Mouse (Mus musculus) forebrain, embryonic 10.5 days (tissue): Measurements from ENCODE around the gene Cdc42bpg. TPM values are rescaled to one million over a fixed set of nuclear protein-coding genes. Genes with fewer than 3 reads are reported as not detected.
A peak's percentile ranks its signal among the peaks of the same experiment; 100 is the strongest.

Experiments used
- DNase-seq: peaks from one replicate; pipeline ENCODE4 v3.0.0-alpha.2; 2017; ENCODE audit warnings: low spot score; ENCODE audit errors: extremely low spot score
- H3K27ac ChIP-seq: fragments of 300-500 bp; sonication (generic); 2 replicates; pipeline ENCODE4 v1.5.1; 2016; ENCODE audit warnings: mild to moderate bottlenecking
- H3K27me3 ChIP-seq: fragments of 300-500 bp; sonication (generic); 2 replicates; pipeline ENCODE4 v1.6.1; 2016; ENCODE audit warnings: mild to moderate bottlenecking; ENCODE audit not compliant: poor library complexity, severe bottlenecking
- H3K36me3 ChIP-seq: fragments of 300-500 bp; sonication (generic); replicated peaks from 2 replicates; pipeline ENCODE4 v1.6.1; 2016; ENCODE audit warnings: mild to moderate bottlenecking, moderate library complexity
- H3K4me1 ChIP-seq: fragments of 300-500 bp; sonication (generic); 2 replicates; pipeline ENCODE4 v1.6.1; 2016
- H3K4me3 ChIP-seq: fragments of 300-500 bp; sonication (generic); 2 replicates; pipeline ENCODE4 v1.5.1; 2016; ENCODE audit warnings: mild to moderate bottlenecking, moderate library complexity
- H3K9me3 ChIP-seq: fragments of 300-500 bp; sonication (generic); 2 replicates; pipeline ENCODE4 v1.6.1; 2016; ENCODE audit warnings: mild to moderate bottlenecking, moderate library complexity
- WGBS: fragments of 180-500 bp; shearing (Covaris S2); methylation state at CpG from one replicate; pipeline ENCODE4 v1.1.7; 2016; 5-methylcytosine and 5-hydroxymethylcytosine counted together
- polyA plus RNA-seq: library from polyadenylated mRNA; unstranded; fragments of >200 nt; fragmentation: Nextera tagmentation; extraction: Ambion mirVana; gene quantifications from 2 replicates; pipeline ENCODE4 v1.2.1, GENCODE M21; 2016

Cdc42bpg gene
- polyA plus RNA-seq = 0.23 and 0.24 TPM in 2 replicates

DNA sequence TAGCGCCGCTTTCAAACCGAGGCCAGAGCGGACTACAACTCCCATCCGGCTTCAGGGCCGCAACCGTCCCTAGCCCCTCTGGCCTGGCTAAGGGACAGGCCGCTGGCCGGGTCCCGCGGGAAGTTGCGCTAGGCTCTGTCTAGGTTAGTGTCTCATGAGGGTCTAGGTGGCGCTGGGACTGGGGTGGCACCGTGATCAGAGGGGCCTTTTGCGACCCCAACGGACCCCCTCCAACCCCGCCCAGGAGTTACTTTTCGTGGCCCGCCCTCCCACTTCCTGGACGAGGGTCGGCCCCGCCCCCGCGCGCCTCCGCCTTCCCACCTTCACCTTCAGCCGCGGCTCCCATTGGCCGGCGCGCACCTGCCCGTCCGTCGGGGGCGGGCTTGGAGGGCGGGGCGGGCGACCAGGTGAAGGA, at the start of gene Cdc42bpg:
TSS of gene Cdc42bpg (plus strand) at position 320 of the 415 bp plus-strand sequence.
- peaks cover 50% of the 10 kb centered on the region for H3K4me1 ChIP-seq
- WGBS = 1% methylated on average over 38 of the region's 38 CpGs
- peak; percentile 82 for DNase-seq
- 0 out of 2 replicates have a peak, but pooled peaks cover 9% of the 10 kb centered on the region for H3K36me3 ChIP-seq
- H3K27me3 ChIP-seq = no peaks in the 10 kb centered on the region
- no peaks in the 10 kb centered on the region for H3K9me3 ChIP-seq
- H3K27ac ChIP-seq = peak within 1 kb of the TSS; percentile 90
- peak within 1 kb of the TSS; percentile 81 for H3K4me3 ChIP-seq

DNA sequence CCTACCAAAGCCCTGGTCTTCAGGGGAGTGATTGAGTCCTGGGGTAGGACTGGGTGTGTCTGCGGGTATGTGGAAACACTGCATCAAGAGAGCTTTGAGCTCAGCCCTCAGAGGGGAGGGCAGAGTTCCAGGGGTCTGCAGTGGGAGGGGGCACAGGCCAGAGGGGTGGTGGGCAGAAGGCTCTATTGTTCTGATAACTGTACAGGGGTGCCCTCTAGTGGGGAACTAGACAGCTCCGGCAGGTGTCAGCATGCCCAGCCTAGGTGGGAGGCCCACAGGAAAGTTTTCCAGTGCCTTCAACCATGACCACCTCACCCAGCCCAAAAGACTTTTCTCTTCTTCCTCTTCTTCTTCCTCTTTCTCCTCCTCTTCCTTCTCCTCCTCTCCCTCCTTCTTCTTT, 45.8 kb upstream of the Cdc42bpg start:
- no peaks in the 10 kb centered on the region for H3K27me3 ChIP-seq
- H3K27ac ChIP-seq = no peak overlapping the region
- no peaks in the 10 kb centered on the region for H3K4me1 ChIP-seq
- WGBS = 63% methylated on average over 2 of the region's 2 CpGs
- H3K4me3 ChIP-seq = no peak overlapping the region
- peaks cover 5% of the 10 kb centered on the region; the same call in 1 of the 2 replicates for H3K9me3 ChIP-seq
- DNase-seq = no peak
- H3K36me3 ChIP-seq = peaks cover 68% of the 10 kb centered on the region

DNA sequence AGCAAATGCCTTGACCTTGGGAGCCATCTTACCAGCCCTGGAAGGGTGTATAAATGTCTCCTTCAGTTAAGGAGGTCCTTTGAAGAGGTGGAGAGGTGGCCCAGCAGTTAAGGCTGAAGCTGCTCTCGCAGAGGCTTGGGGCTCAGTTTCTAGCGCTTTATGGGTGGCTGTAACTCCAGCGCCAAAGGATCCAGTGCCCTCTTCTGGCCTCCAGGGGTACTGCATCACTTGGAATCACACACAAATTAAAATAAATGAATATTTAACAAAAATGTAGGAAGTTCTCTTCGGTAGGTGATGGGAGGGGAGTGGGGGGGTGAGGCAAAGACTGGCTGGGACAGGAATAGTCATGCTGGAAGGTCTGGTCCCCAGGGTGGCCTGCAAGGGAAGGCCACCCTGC, 45.3 kb upstream of the Cdc42bpg start:
- no peak overlapping the region for H3K4me3 ChIP-seq
- 85% methylated on average over 4 of the region's 4 CpGs for WGBS
- H3K4me1 ChIP-seq = no peaks in the 10 kb centered on the region
- H3K9me3 ChIP-seq = peaks cover 5% of the 10 kb centered on the region; the same call in 1 of the 2 replicates
- H3K36me3 ChIP-seq = peaks cover 63% of the 10 kb centered on the region
- H3K27me3 ChIP-seq = no peaks in the 10 kb centered on the region
- no peak for DNase-seq
- H3K27ac ChIP-seq = no peak overlapping the region

DNA sequence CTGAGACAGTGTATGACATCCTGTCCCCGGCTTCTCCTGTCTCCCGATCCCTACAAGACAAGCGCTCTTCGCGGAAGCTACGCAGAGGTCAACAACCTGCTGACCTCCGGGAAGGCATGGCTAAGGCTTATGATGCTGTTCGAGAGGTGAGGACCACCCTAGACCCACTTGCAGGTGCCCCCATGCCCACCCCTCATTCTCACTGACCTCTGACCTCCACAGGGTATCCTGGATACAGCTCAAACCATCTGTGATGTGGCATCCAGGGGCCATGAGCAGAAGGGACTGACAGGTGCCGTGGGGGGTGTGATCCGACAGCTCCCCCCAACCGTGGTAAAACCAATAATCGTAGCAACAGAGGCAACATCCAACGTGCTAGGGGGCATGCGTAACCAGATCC, 44.9 kb upstream of the Cdc42bpg start:
- H3K36me3 ChIP-seq = peaks cover 58% of the 10 kb centered on the region

DNA sequence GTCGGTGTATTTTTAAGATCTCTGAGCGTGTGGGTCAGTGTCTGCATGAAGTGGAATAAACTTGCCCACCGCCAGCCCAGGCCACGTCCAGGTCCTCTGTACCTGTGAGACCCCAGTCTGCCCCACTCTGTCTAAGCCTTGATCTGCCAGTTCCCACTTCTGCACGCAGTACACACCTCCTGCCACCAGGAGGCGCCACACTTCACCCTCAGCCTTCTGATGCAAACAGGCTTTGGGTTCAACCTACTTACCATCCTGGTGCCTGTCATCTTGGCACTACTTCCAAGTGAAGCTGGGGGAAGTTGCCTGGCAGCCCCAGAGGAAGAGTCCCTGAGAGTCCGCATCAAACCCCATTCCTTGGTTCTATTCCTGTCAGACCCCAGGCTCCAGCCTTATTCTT, 44.0 kb upstream of the Cdc42bpg start:
- Histone ChIP-seq H3K4me1 (no peaks in the 10 kb centered on the region), H3K27ac (no peak overlapping the region), H3K27me3 (no peaks in the 10 kb centered on the region), H3K4me3 (no peak overlapping the region), H3K36me3 (peaks cover 50% of the 10 kb centered on the region), H3K9me3 (peaks cover 5% of the 10 kb centered on the region; the same call in 1 of the 2 replicates)
- WGBS = 55% methylated on average over 7 of the region's 7 CpGs
- peak; percentile 69 for DNase-seq

More for the DNA sequence above, 44.9 kb upstream of the Cdc42bpg start:
- WGBS = 93% methylated on average over 14 of the region's 14 CpGs
- no peak overlapping the region for H3K4me3 ChIP-seq
- DNase-seq = no peak
- H3K27me3 ChIP-seq = no peaks in the 10 kb centered on the region
- no peak overlapping the region for H3K27ac ChIP-seq
- peaks cover 5% of the 10 kb centered on the region; the same call in 1 of the 2 replicates for H3K9me3 ChIP-seq
- no peaks in the 10 kb centered on the region for H3K4me1 ChIP-seq

DNA sequence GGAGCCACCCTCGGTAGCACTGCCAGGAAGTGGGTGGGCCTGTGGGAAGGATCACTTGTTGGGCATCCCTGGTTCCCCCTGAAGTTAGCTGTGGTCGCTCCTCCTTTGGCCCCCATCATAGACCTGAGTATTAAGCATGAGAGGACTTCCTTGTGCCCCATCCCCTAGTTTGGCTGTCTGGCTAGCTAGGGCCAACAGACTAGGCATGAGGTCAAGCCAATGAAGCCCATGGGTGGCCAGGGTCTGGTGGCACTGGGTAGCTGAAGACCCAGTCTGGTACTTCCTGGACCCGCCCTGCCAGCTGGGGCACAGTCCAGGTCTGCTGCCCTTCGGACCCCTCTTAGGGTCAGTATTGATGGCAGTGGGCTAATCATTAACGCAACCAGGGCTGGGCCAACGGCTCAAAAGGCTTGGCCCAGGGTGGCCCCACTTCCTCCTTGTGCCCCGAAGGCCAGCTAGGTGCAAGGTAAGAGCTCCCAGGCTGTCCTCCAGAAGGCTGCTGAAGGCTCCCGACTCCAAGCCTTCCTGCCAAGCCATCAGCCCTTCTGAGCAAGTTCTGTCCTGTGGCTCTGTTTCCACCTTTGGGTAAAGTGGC, 43.3 kb upstream of the Cdc42bpg start:
- H3K4me3 ChIP-seq = no peak overlapping the region
- peaks cover 5% of the 10 kb centered on the region; the same call in 1 of the 2 replicates for H3K9me3 ChIP-seq
- DNase-seq = no peak
- H3K27me3 ChIP-seq = no peaks in the 10 kb centered on the region
- 0 out of 2 replicates have a peak, but pooled peaks cover under 1% of the 10 kb centered on the region for H3K4me1 ChIP-seq
- WGBS = 94% methylated on average over 8 of the region's 8 CpGs
- no peak overlapping the region for H3K27ac ChIP-seq
- peaks cover 43% of the 10 kb centered on the region for H3K36me3 ChIP-seq

DNA sequence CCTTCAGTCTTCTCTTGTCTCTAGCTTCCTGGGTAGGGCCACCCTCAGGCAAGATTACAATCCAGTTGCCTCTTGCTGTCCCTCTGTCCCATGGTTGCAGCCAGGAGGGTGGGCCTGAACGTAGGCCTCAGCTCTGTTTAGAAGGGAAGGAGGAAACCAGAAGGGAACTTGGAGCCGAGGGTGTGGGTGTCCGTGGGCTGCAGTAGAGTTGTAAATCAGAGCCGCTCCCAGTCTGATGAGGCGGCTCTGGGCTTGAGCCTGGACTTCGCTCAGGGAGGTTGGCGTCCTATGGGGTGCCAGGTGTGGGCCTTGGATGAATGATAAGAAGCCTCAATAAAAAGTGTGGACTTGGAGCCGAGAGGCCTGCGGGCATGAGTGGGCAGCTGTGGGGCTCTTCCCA, 42.1 kb upstream of the Cdc42bpg start:
- 81% methylated on average over 9 of the region's 9 CpGs for WGBS
- H3K4me1 ChIP-seq = 0 out of 2 replicates have a peak, but pooled peaks cover 4% of the 10 kb centered on the region

DNA sequence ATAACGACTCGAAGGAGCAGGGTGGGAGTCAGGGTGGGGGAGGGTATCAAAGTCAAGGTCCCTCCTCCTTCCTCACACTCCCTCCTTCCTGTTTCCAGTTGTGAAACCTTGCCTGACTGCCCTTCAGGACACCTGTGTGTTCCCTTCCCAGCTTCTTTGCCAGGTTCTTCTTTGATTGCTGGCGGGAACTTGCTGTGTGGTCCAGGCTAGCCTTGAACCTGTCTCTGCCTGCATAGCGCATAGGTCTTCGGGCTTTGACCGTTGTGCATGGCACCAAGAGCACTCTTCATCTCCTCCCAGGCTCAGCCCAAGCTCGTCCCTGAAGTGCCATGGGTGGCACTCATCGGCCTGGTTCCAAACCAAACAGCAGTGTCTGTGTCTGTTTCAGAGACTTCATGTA, 41.3 kb upstream of the Cdc42bpg start:
- H3K36me3 ChIP-seq = peaks cover 25% of the 10 kb centered on the region
- no peak overlapping the region for H3K4me3 ChIP-seq
- no peak overlapping the region for H3K27ac ChIP-seq
- 93% methylated on average over 8 of the region's 8 CpGs for WGBS
- H3K4me1 ChIP-seq = 0 out of 2 replicates have a peak, but pooled peaks cover 4% of the 10 kb centered on the region
- H3K27me3 ChIP-seq = no peaks in the 10 kb centered on the region
- no peak for DNase-seq
- peaks cover 5% of the 10 kb centered on the region; the same call in 1 of the 2 replicates for H3K9me3 ChIP-seq

More for the DNA sequence above, 42.1 kb upstream of the Cdc42bpg start:
- Histone ChIP-seq H3K27ac (no peak overlapping the region), H3K27me3 (no peaks in the 10 kb centered on the region), H3K9me3 (peaks cover 5% of the 10 kb centered on the region; the same call in 1 of the 2 replicates), H3K36me3 (peaks cover 30% of the 10 kb centered on the region), H3K4me3 (no peak overlapping the region)
- DNase-seq = no peak

DNA sequence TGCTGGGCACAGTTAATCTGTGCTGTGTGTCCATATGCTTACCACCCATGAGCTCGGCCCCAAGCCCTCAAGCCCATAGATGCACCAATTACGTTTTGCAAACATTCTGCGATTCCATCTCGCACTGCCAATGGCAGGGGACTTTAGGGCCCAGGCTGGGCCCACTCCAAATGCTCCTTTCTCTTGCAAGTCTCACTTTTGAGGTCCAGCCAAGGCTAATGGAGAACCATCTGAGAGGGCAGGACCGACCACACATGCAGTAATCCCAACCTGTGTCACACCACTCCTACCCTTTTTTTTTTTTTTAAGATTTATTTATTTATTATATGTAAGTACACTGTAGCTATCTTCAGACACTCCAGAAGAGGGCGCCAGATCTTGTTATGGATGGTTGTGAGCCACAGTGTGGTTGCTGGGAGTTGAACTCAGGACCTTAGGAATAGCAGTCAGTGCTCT, 40.5 kb upstream of the Cdc42bpg start:
- H3K36me3 ChIP-seq = peaks cover 17% of the 10 kb centered on the region
- H3K9me3 ChIP-seq = peaks cover 4% of the 10 kb centered on the region; the same call in 1 of the 2 replicates
- WGBS = 69% methylated on average over 6 of the region's 6 CpGs
- H3K27me3 ChIP-seq = no peaks in the 10 kb centered on the region
- no peak overlapping the region for H3K4me3 ChIP-seq
- DNase-seq = no peak
- peaks cover 5% of the 10 kb centered on the region for H3K4me1 ChIP-seq
- no peak overlapping the region for H3K27ac ChIP-seq

DNA sequence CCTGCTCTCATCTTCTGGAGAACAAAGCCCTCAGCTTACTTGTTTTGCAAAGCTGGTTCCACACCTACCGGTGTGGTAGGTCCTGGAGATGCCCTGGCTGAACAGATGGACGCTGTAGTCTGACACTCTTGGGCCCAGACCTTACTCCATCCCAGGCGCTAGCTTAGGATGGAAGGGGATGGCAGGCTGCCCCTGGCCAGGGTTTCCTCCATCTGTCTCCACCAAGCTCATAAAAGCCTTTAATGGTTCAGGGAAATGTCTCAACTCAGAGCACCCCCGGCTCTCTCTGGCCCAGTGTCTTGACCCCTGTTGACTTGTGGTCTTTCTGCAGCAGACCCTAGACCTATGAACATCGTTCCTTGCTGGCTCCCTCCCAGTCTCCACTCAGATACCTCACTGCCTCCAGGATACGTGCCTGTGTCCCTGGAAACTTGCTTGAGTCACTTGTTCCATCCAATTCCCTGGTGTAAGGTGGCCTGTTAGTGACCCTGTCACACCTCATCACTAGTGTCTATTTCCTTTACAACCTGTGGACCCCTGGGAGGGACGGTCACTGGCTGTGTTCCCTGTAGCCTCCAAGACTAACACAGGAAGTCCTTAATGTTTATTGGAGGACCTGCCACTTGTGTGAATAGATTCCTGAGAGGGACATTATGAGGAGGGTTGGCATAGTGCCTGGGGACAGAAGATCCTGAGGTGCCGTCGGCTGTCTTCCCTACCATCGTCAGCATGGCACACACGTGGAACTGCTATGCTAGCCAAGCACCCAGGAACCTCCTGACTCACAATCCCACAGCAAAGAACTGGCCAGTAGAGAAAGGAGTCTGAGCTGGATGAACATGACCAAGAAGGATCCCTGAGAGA, 38.7 kb upstream of the Cdc42bpg start:
- Histone ChIP-seq H3K27ac (no peak overlapping the region), H3K9me3 (no peaks in the 10 kb centered on the region), H3K4me3 (no peak overlapping the region), H3K27me3 (no peaks in the 10 kb centered on the region), H3K4me1 (peaks cover 10% of the 10 kb centered on the region), H3K36me3 (no peaks in the 10 kb centered on the region)
- no peak for DNase-seq
- 78% methylated on average over 11 of the region's 11 CpGs for WGBS

DNA sequence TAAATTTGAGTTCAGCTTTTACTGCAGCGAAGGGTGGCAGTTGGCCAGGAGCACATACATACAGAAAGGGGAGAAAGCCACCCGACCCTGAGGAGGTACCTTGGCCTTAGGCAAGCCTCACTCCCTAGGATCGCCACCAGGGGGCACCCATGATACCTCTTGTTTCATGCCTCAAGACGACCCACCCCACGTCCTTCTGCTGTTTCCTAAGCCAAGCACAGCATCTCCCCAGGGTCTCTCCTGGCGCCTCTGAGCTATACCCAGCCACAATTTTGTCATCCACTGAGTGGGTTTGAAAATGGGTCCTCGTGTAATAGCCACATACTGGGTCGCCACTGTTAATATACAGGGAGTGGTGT, 38.1 kb upstream of the Cdc42bpg start:
- Histone ChIP-seq H3K4me3 (no peak overlapping the region), H3K4me1 (peaks cover 10% of the 10 kb centered on the region), H3K27me3 (no peaks in the 10 kb centered on the region), H3K36me3 (no peaks in the 10 kb centered on the region), H3K9me3 (no peaks in the 10 kb centered on the region), H3K27ac (no peak overlapping the region)
- DNase-seq = peak; percentile 85
- WGBS = 20% methylated on average over 8 of the region's 8 CpGs

DNA sequence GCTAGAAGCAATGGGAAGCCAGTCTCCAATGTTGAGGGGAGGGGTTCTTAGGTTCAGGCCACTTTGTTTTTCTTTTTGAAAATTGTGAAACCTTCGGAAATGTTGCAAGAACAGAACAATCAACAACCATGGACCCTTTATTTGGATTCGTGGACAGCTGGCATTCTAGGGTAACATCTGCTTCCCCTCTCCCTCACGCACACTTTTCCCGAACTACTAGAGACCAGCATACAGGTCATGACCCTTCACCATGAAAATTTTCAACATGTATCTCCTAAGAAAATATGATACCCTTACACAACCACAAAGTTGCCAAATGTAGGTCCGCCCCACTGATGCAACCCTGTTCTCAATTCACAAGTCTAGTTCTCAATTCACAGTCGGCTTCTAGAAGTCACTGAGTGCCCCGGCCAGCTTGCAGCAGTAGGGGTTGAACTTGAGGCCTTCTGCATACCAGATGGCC, 37.6 kb upstream of the Cdc42bpg start:
- Histone ChIP-seq H3K27ac (no peak overlapping the region), H3K36me3 (no peaks in the 10 kb centered on the region), H3K4me1 (peaks cover 10% of the 10 kb centered on the region), H3K9me3 (no peaks in the 10 kb centered on the region), H3K27me3 (no peaks in the 10 kb centered on the region), H3K4me3 (no peak overlapping the region)
- DNase-seq = no peak
- WGBS = 85% methylated on average over 7 of the region's 7 CpGs
